Mouse (Mus musculus) lung, postnatal 0 days (tissue): Measurements from ENCODE around the gene Wnt8b. TPM values are rescaled to one million over a fixed set of nuclear protein-coding genes. Genes with fewer than 3 reads are reported as not detected.

ENCODE experiments used
- ATAC-seq: fragments of 200-750 bp; cut with Nextera tagmentation; 2 replicates; pipeline ENCODE4 v1.8.0; 2017; ENCODE audit warnings: moderate library complexity
- DNase-seq: peaks from one replicate; pipeline ENCODE4 v3.0.0-alpha.2; 2016; ENCODE audit warnings: low spot score
- H3K27ac ChIP-seq: fragments of 300-500 bp; sonication (generic); 2 replicates; pipeline ENCODE4 v1.5.1; 2014; ENCODE audit warnings: antibody characterized with exemption, mild to moderate bottlenecking, low read length, mixed read lengths
- H3K27me3 ChIP-seq: fragments of 300-500 bp; sonication (generic); replicated peaks from 2 replicates; pipeline ENCODE4 v1.6.1; 2014; ENCODE audit warnings: low read length, mixed read lengths; ENCODE audit not compliant: insufficient read depth
- H3K36me3 ChIP-seq: fragments of 300-500 bp; sonication (generic); 2 replicates; pipeline ENCODE4 v1.6.1; 2014; ENCODE audit warnings: low read length, mixed read lengths; ENCODE audit not compliant: insufficient read depth
- H3K4me1 ChIP-seq: fragments of 300-500 bp; sonication (generic); 2 replicates; pipeline ENCODE4 v1.6.1; 2014; ENCODE audit warnings: antibody characterized with exemption, low read depth, low read length, mixed read lengths; ENCODE audit not compliant: insufficient read depth
- H3K4me2 ChIP-seq: fragments of 300-500 bp; sonication (generic); replicated peaks from 2 replicates; pipeline ENCODE4 v1.6.1; 2014; ENCODE audit warnings: low read depth, mild to moderate bottlenecking, low read length, moderate library complexity, mixed read lengths
- H3K4me3 ChIP-seq: fragments of 300-500 bp; sonication (generic); 2 replicates; pipeline ENCODE4 v1.5.1; 2014; ENCODE audit warnings: low read depth, low read length
- H3K9ac ChIP-seq: fragments of 300-500 bp; sonication (generic); replicated peaks from 2 replicates; pipeline ENCODE4 v1.6.1; 2014; ENCODE audit warnings: low read depth, mild to moderate bottlenecking
- H3K9me3 ChIP-seq: fragments of 300-500 bp; sonication (generic); 2 replicates; pipeline ENCODE4 v1.6.1; 2016; ENCODE audit warnings: low read length, mixed read lengths
- CTCF ChIP-seq: IDR thresholded peaks from 2 replicates; pipeline ENCODE4 v1.5.1; 2016; ENCODE audit warnings: antibody characterized with exemption, mild to moderate bottlenecking
- EP300 ChIP-seq: IDR thresholded peaks from 2 replicates; pipeline ENCODE4 v1.6.1; 2016; ENCODE audit warnings: antibody characterized with exemption, mild to moderate bottlenecking, control low read depth
- WGBS: fragments of 180-500 bp; shearing (Covaris S2); extraction: QIAGEN DNeasy Blood & Tissue Kit; methylation state at CpG from one replicate; pipeline ENCODE4 v1.1.7; 2014; 5-methylcytosine and 5-hydroxymethylcytosine counted together
- polyA plus RNA-seq: library from polyadenylated mRNA; unstranded; fragments of >200 nt; fragmentation: Nextera tagmentation; extraction: Ambion mirVana; gene quantifications from 2 replicates; pipeline ENCODE4 v1.2.1, GENCODE M21; 2015

Wnt8b gene
- polyA plus RNA-seq, 1 experiment from 2014 or later: not detected

GRCm38 (mm10) chr19:44544775-44545174 is 51.5 kb downstream of the Wnt8b start:
- peak overlapping the region; percentile 47; the same call in 1 of the 2 replicates for H3K4me3 ChIP-seq
- H3K9ac ChIP-seq: no peak overlapping the region
- H3K36me3 ChIP-seq: peaks cover 16% of the 10 kb centered on the region; the same call in 1 of the 2 replicates
- H3K4me1 ChIP-seq: no peaks in the 10 kb centered on the region; the same call in 1 of the 2 replicates
- H3K27me3 ChIP-seq: no peaks in the 10 kb centered on the region
- peak overlapping the region; percentile 91 for H3K4me2 ChIP-seq
- peak; percentile 70 for ATAC-seq
- DNase-seq: peak; percentile 88
- WGBS: 3% methylated on average over 12 of the region's 13 CpGs
- H3K9me3 ChIP-seq: no peaks in the 10 kb centered on the region
- no peak overlapping the region for H3K27ac ChIP-seq
- TF ChIP-seq EP300 (no peak), CTCF (peak; percentile 83)

GRCm38 (mm10) chr19:44545321-44546041 is 52.2 kb downstream of the Wnt8b start, which contains the start of gene Sec31b:
Sec31b (minus strand) TSS chr19:44545864.
- TF ChIP-seq EP300 (no peak), CTCF (no peak)
- Histone ChIP-seq H3K9ac (peak within 1 kb of the TSS; percentile 41), H3K27me3 (no peaks in the 10 kb centered on the region), H3K36me3 (peaks cover 23% of the 10 kb centered on the region; the same call in 1 of the 2 replicates), H3K4me3 (peak within 1 kb of the TSS; percentile 47), H3K9me3 (no peaks in the 10 kb centered on the region), H3K4me1 (no peaks in the 10 kb centered on the region; the same call in 1 of the 2 replicates), H3K4me2 (peak within 1 kb of the TSS; percentile 91), H3K27ac (no peak within 1 kb of the TSS)
- ATAC-seq: peak; percentile 64
- WGBS: 2% methylated on average over 44 of the region's 47 CpGs
- DNase-seq: peak; percentile 22

- no peak within 1 kb of the TSS for H3K4me2 ChIP-seq
- H3K9ac ChIP-seq: no peak within 1 kb of the TSS
- H3K36me3 ChIP-seq: peaks cover 30% of the 10 kb centered on the region; the same call in 1 of the 2 replicates
- DNase-seq: no peak
- H3K27ac ChIP-seq: no peak within 1 kb of the TSS
- TF ChIP-seq CTCF (no peak), EP300 (no peak)
- no peaks in the 10 kb centered on the region for H3K27me3 ChIP-seq
- no peaks in the 10 kb centered on the region for H3K9me3 ChIP-seq
- 94% methylated on average over 4 of the region's 4 CpGs for WGBS
- ATAC-seq: no peak
- peaks cover 9% of the 10 kb centered on the region; the same call in 1 of the 2 replicates for H3K4me1 ChIP-seq
- no peak within 1 kb of the TSS for H3K4me3 ChIP-seq
Observed at GRCm38 (mm10) chr19:44552731-44553130, 59.5 kb downstream of the Wnt8b start, which contains the start of gene Gm20538. Gm20538 (minus strand) TSS chr19:44552831.

DNA sequence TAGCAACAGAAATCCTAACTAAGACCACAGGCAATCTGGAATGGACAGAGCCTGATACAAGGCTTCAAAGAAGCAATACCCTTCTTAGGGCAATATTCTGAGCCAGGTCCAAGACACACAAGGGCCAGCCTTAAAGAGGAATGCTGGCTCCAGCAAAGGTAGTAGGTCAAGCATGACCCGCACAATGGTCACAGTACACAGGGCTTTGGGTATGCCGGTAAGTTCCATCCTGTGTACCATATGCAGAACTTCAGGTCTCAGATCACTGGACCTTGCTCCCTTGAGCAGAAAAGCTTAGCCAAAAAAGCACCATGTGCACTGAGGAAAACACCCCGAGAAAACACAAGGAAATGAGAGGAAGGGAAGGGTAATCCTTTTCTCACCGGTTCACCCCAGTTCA is 60.0 kb downstream of the Wnt8b start:
- Histone ChIP-seq H3K9ac (no peak overlapping the region), H3K4me1 (peaks cover 9% of the 10 kb centered on the region; the same call in 1 of the 2 replicates), H3K4me2 (no peak overlapping the region), H3K36me3 (peaks cover 28% of the 10 kb centered on the region; the same call in 1 of the 2 replicates), H3K27me3 (no peaks in the 10 kb centered on the region), H3K4me3 (no peak overlapping the region), H3K27ac (no peak overlapping the region), H3K9me3 (no peaks in the 10 kb centered on the region)
- TF ChIP-seq CTCF (no peak), EP300 (no peak)
- no peak for ATAC-seq
- DNase-seq: no peak
- WGBS: 92% methylated on average over 4 of the region's 4 CpGs

DNA sequence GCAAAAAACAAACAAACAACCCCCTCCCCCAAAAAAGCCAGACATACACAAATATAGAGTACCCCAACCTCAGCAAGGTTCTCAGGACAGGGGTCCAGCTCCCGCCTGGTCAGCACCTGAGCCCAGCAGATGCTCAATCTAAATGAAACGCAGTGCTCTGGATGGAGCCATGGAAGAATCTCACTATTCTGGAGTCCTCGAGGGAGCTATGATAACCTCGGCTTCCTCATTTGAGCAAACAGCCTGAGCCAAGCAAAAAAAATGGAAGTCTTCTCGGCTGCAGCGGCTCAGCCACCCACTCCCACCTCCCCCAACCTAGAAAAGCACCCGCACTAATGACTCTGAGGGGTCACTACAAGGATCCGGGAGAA is 61.2 kb downstream of the Wnt8b start:
- ATAC-seq: no peak
- no peak for DNase-seq
- no peaks in the 10 kb centered on the region for H3K27me3 ChIP-seq
- H3K27ac ChIP-seq: 0 out of 2 replicates have a peak overlapping the region, but pooled peaks have one; percentile 54
- peaks cover 18% of the 10 kb centered on the region; the same call in 1 of the 2 replicates for H3K36me3 ChIP-seq
- H3K9me3 ChIP-seq: no peaks in the 10 kb centered on the region
- H3K4me1 ChIP-seq: peaks cover 9% of the 10 kb centered on the region; the same call in 1 of the 2 replicates
- H3K4me2 ChIP-seq: peak overlapping the region; percentile 90
- H3K9ac ChIP-seq: peak overlapping the region; percentile 88
- TF ChIP-seq EP300 (no peak), CTCF (no peak)
- peak overlapping the region; percentile 86 for H3K4me3 ChIP-seq
- WGBS: 3% methylated on average over 8 of the region's 8 CpGs

- TF ChIP-seq EP300 (no peak), CTCF (no peak)
- under 1% methylated on average over 50 of the region's 50 CpGs for WGBS
Observed at GRCm38 (mm10) chr19:44554861-44555590, 61.8 kb downstream of the Wnt8b start, which contains the start of gene Ndufb8. Ndufb8 (minus strand) TSS chr19:44555440.

More at GRCm38 (mm10) chr19:44554861-44555590, 61.8 kb downstream of the Wnt8b start, which contains the start of gene Ndufb8:
- Histone ChIP-seq H3K9ac (peak within 1 kb of the TSS; percentile 88), H3K9me3 (no peaks in the 10 kb centered on the region), H3K36me3 (peaks cover 12% of the 10 kb centered on the region; the same call in 1 of the 2 replicates), H3K4me3 (peak within 1 kb of the TSS; percentile 86), H3K4me2 (peak within 1 kb of the TSS; percentile 90), H3K4me1 (peaks cover 9% of the 10 kb centered on the region; the same call in 1 of the 2 replicates), H3K27ac (peak within 1 kb of the TSS; percentile 54), H3K27me3 (no peaks in the 10 kb centered on the region)
- ATAC-seq (peak; percentile 96), DNase-seq (peak; percentile 95)
